Mouse (Mus musculus) embryonic facial prominence, embryonic 12.5 days (tissue): ENCODE data around the gene Tmem199. TPM values are rescaled to one million over a fixed set of nuclear protein-coding genes. Genes with fewer than 3 reads are reported as not detected.

Experiments
- ATAC-seq: fragments of 200-750 bp; cut with Nextera tagmentation; 2 replicates; pipeline ENCODE4 v1.8.0; 2017; ENCODE audit not compliant: insufficient number of reproducible peaks, insufficient read depth, low FRiP score, low TSS enrichment
- H3K27ac ChIP-seq: fragments of 300-500 bp; sonication (generic); 2 replicates; pipeline ENCODE4 v1.5.1; 2016; ENCODE audit warnings: mild to moderate bottlenecking
- H3K27me3 ChIP-seq: fragments of 300-500 bp; sonication (generic); 2 replicates; pipeline ENCODE4 v1.6.1; 2016; ENCODE audit warnings: mild to moderate bottlenecking, moderate library complexity
- H3K36me3 ChIP-seq: fragments of 300-500 bp; sonication (generic); 2 replicates; pipeline ENCODE4 v1.6.1; 2016; ENCODE audit warnings: mild to moderate bottlenecking
- H3K4me1 ChIP-seq: fragments of 300-500 bp; sonication (generic); 2 replicates; pipeline ENCODE4 v1.6.1; 2016
- H3K4me2 ChIP-seq: fragments of 300-500 bp; sonication (generic); replicated peaks from 2 replicates; pipeline ENCODE4 v1.6.1; 2016; ENCODE audit warnings: mild to moderate bottlenecking, moderate library complexity
- H3K4me3 ChIP-seq: fragments of 300-500 bp; sonication (generic); 2 replicates; pipeline ENCODE4 v1.5.1; 2016; ENCODE audit warnings: mild to moderate bottlenecking
- H3K9ac ChIP-seq: fragments of 300-500 bp; sonication (generic); 2 replicates; pipeline ENCODE4 v1.6.1; 2016; ENCODE audit warnings: mild to moderate bottlenecking, moderate library complexity
- H3K9me3 ChIP-seq: fragments of 300-500 bp; sonication (generic); 2 replicates; pipeline ENCODE4 v1.6.1; 2016; ENCODE audit warnings: mild to moderate bottlenecking, moderate library complexity
- WGBS: fragments of 180-500 bp; shearing (Covaris S2); methylation state at CpG from one replicate; pipeline ENCODE4 v1.1.7; 2016; 5-methylcytosine and 5-hydroxymethylcytosine counted together
- polyA plus RNA-seq: library from polyadenylated mRNA; unstranded; fragments of >200 nt; fragmentation: Nextera tagmentation; extraction: Ambion mirVana; gene quantifications from 2 replicates; pipeline ENCODE4 v1.2.1, GENCODE M21; 2016

The Tmem199 gene
- polyA plus RNA-seq, 1 experiment from 2014 or later: 53.4 TPM

DNA sequence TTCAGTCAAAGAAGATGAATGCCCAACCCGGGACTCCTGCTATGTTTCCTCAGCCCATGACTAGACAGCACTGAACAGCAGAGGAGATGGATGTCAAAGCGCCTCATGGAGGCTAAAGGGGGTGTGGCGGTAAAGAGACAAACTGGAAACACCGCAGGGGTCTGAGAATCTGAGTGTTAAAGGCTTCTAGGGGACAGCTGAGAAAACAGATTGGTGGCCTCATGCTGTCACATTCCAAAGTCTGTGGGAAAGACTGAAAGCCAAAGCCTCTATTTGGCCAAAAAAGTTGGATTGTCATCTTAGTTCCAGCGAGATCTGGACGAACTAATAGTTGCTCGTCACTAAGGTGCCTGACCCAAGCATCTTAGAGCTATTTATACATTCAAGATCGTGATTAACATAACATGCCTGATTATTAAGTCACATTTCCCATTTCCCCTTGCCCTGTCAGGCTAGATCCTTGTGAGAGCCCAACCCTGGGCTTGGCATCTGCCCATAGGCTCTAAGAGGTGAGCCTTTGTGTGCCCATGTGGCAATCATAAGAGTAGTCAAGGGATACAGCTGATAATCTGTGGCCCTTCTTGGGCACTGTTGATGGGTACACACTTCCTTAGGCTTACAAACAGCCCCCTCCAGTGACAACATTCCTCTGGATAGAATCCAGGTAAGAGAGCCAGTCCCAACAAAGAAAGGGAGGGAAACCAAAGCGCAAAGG lies 11.4 kb upstream of the Tmem199 start:
- no peaks in the 10 kb centered on the region for H3K27me3 ChIP-seq
- no peak overlapping the region for H3K4me3 ChIP-seq
- H3K4me2 ChIP-seq: no peak overlapping the region
- no peak overlapping the region for H3K27ac ChIP-seq
- H3K9me3 ChIP-seq: no peaks in the 10 kb centered on the region
- 81% methylated on average over 9 of the region's 9 CpGs for WGBS
- ATAC-seq: no peak
- H3K4me1 ChIP-seq: no peaks in the 10 kb centered on the region
- peaks cover 97% of the 10 kb centered on the region for H3K36me3 ChIP-seq
- no peak overlapping the region for H3K9ac ChIP-seq

GRCm38 (mm10) chr11:78522481-78522997 lies 10.6 kb upstream of the Tmem199 start:
- Histone ChIP-seq H3K4me3 (no peak overlapping the region), H3K9me3 (no peaks in the 10 kb centered on the region), H3K27me3 (no peaks in the 10 kb centered on the region), H3K4me1 (no peaks in the 10 kb centered on the region), H3K27ac (no peak overlapping the region), H3K36me3 (peaks cover 97% of the 10 kb centered on the region), H3K4me2 (no peak overlapping the region), H3K9ac (no peak overlapping the region)
- ATAC-seq: no peak
- WGBS: 90% methylated on average over 1 of the region's 1 CpGs

DNA sequence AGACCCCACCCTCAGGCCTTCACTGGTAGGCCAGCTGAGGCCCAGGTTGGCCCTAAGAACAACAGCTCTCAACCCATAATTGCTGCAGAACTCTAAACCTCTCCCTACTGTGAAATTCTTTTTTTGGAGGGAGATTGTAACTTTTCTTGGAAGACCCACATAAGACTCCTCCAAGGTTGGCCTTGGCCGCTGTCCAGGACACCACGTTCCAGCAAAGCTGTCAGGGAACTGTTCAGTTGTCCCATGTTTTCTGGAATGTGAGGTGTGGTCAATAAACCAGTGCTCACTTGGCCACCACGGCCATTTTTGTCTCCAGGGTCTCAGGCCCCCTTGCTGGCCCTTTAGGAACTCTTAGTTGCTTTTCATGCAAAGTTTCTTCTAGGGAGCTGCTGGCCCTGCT lies 9.9 kb upstream of the Tmem199 start:
- ATAC-seq: no peak
- 88% methylated on average over 3 of the region's 3 CpGs for WGBS
- H3K27me3 ChIP-seq: no peaks in the 10 kb centered on the region
- H3K4me2 ChIP-seq: no peak overlapping the region
- no peak overlapping the region for H3K4me3 ChIP-seq
- H3K9me3 ChIP-seq: no peaks in the 10 kb centered on the region
- no peak overlapping the region for H3K27ac ChIP-seq
- H3K36me3 ChIP-seq: peaks cover 93% of the 10 kb centered on the region
- no peaks in the 10 kb centered on the region for H3K4me1 ChIP-seq
- H3K9ac ChIP-seq: no peak overlapping the region

GRCm38 (mm10) chr11:78518931-78519330 lies 7.0 kb upstream of the Tmem199 start:
- ATAC-seq: no peak
- 88% methylated on average over 10 of the region's 10 CpGs for WGBS
- H3K36me3 ChIP-seq: peaks cover 88% of the 10 kb centered on the region

DNA sequence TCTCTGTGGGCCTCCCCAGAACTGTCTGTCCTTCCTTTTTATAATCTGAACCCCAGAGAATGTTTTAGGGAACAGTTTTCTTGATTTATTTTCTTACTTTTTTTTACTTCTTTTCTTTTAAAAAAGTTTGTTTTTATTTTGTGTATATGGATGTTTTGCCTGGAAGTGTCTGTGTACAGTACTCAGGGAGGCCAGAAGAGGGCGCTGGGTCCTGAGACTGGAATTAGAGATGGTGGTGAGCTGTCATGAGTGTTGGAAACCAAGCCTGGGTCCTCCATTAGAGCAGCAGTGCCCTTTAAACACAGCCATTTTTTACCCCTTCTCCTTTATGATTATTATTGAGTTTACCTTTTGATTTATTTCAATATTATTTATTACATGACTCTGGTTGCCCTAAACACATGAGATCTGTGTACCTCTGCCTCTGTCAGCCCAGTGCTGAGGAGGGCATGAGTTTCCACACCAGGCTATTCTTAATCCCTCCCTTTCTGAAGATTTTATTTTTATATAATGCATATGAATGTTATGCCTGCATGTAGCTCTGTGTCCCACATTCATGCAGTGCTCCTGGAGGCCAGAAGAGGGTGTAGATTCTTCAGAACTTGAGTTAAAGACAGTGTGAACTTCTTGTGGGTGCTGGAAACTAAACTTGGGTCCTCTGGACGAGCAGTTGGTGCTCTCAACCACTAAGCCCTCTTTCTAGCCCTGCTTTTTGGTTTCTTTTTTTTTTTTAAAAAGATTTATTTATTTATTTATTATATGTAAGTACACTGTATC lies 3.8 kb upstream of the Tmem199 start:
- H3K4me2 ChIP-seq: no peak overlapping the region
- H3K27ac ChIP-seq: no peak overlapping the region
- no peak for ATAC-seq
- H3K9ac ChIP-seq: no peak overlapping the region
- H3K9me3 ChIP-seq: no peaks in the 10 kb centered on the region
- H3K27me3 ChIP-seq: no peaks in the 10 kb centered on the region
- peaks cover 13% of the 10 kb centered on the region for H3K4me1 ChIP-seq
- H3K4me3 ChIP-seq: no peak overlapping the region
- WGBS: 61% methylated on average over 2 of the region's 2 CpGs
- H3K36me3 ChIP-seq: peaks cover 56% of the 10 kb centered on the region

More at GRCm38 (mm10) chr11:78518931-78519330, 7.0 kb upstream of the Tmem199 start:
- H3K27ac ChIP-seq: no peak overlapping the region
- H3K9me3 ChIP-seq: no peaks in the 10 kb centered on the region
- H3K27me3 ChIP-seq: no peaks in the 10 kb centered on the region
- no peak overlapping the region for H3K4me3 ChIP-seq
- H3K9ac ChIP-seq: no peak overlapping the region
- no peak overlapping the region for H3K4me2 ChIP-seq
- no peaks in the 10 kb centered on the region for H3K4me1 ChIP-seq

DNA sequence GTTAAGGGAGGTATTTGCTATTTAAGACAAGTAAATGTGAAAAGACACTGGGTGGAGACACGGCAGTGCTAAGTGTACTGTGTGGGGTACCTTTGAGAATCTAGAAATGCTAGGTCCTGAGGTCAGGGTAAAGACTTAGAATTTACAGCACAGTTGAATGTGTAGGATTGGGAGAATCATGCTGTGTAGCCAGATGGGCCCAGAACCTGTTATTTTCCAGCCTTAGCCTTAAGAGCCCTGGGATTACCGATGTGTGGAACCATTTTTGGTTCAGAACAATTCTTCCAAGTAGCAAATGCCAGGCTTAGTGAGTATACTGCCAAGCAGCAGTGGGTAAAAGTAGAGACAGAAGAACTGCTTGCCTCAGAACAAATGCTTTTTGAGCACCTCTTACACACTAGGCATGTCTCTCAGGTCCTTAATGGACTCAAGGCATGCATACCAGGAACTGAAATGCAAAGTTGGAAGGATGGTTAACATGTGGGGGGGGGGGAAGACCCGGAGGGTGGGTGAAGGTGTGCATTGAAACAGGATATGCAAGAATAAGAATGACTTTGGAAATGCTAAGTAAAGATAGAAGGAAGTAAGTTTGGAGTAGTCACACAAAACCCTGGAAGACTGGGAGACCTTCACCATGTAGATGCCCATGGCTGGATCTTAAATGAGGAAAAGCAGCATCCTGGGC lies 1.3 kb upstream of the Tmem199 start:
- peak overlapping the region; percentile 96 for H3K9ac ChIP-seq
- H3K4me3 ChIP-seq: peak overlapping the region; percentile 88
- no peak for ATAC-seq
- peaks cover 13% of the 10 kb centered on the region for H3K4me1 ChIP-seq
- H3K27ac ChIP-seq: no peak overlapping the region
- H3K4me2 ChIP-seq: peak overlapping the region; percentile 85
- WGBS: 82% methylated on average over 3 of the region's 3 CpGs
- H3K36me3 ChIP-seq: peaks cover 37% of the 10 kb centered on the region
- H3K9me3 ChIP-seq: no peaks in the 10 kb centered on the region
- H3K27me3 ChIP-seq: no peaks in the 10 kb centered on the region

- no peaks in the 10 kb centered on the region for H3K27me3 ChIP-seq
- no peak overlapping the region for H3K27ac ChIP-seq
- H3K4me1 ChIP-seq: peaks cover 13% of the 10 kb centered on the region
- H3K36me3 ChIP-seq: peaks cover 24% of the 10 kb centered on the region
- no peak overlapping the region for H3K4me3 ChIP-seq
- no peak overlapping the region for H3K9ac ChIP-seq
- ATAC-seq: no peak
- WGBS: 77% methylated on average over 5 of the region's 5 CpGs
- H3K4me2 ChIP-seq: no peak overlapping the region
- H3K9me3 ChIP-seq: no peaks in the 10 kb centered on the region
Measured at GRCm38 (mm10) chr11:78509148-78509547, 2.8 kb downstream of the Tmem199 start.

DNA sequence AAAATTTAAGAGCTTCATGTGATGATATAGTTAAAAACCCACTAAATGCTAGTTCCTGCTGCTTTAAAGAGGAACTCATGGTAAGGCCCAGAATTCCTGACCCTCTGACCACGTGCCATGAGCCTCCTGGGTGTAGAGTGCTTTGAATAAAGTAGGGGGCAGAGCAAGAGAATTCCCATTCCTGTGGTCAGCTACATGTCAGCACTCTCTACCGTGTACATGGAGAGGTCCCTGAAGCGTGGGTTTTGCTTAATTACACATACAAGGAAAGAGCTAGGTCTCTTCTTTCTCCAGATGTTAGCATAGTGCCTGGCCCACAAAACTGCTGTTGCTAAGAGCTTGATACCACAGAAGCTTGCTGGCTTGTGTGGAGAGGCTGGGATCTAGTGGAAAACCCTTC lies 6.5 kb downstream of the Tmem199 start:
- Histone ChIP-seq H3K27ac (no peak overlapping the region), H3K4me2 (no peak overlapping the region), H3K4me1 (no peaks in the 10 kb centered on the region), H3K4me3 (no peak overlapping the region), H3K27me3 (peaks cover 13% of the 10 kb centered on the region; the same call in 1 of the 2 replicates), H3K36me3 (peaks cover 24% of the 10 kb centered on the region), H3K9me3 (no peaks in the 10 kb centered on the region), H3K9ac (no peak overlapping the region)
- ATAC-seq: no peak
- 78% methylated on average over 3 of the region's 3 CpGs for WGBS

- 73% methylated on average over 7 of the region's 7 CpGs for WGBS
- Histone ChIP-seq H3K4me3 (no peak within 1 kb of the TSS), H3K27me3 (peaks cover 31% of the 10 kb centered on the region), H3K9me3 (no peaks in the 10 kb centered on the region), H3K27ac (no peak within 1 kb of the TSS), H3K9ac (no peak within 1 kb of the TSS), H3K4me2 (no peak within 1 kb of the TSS), H3K36me3 (peaks cover 18% of the 10 kb centered on the region), H3K4me1 (peaks cover 3% of the 10 kb centered on the region; the same call in 1 of the 2 replicates)
- ATAC-seq: no peak
Measured at GRCm38 (mm10) chr11:78502909-78503650, 8.9 kb downstream of the Tmem199 start, which contains the start of gene Sebox. Gene Sebox, plus strand, starts transcription at chr11:78503447.

GRCm38 (mm10) chr11:78501529-78501928 lies 10.4 kb downstream of the Tmem199 start:
- no peaks in the 10 kb centered on the region for H3K9me3 ChIP-seq
- H3K36me3 ChIP-seq: peaks cover 3% of the 10 kb centered on the region
- H3K4me2 ChIP-seq: no peak overlapping the region
- 81% methylated on average over 20 of the region's 20 CpGs for WGBS
- no peak overlapping the region for H3K27ac ChIP-seq
- ATAC-seq: no peak
- peaks cover 36% of the 10 kb centered on the region for H3K27me3 ChIP-seq
- H3K9ac ChIP-seq: no peak overlapping the region
- H3K4me3 ChIP-seq: no peak overlapping the region
- H3K4me1 ChIP-seq: peaks cover 13% of the 10 kb centered on the region; the same call in 1 of the 2 replicates

GRCm38 (mm10) chr11:78500623-78501202 lies 11.3 kb downstream of the Tmem199 start:
- ATAC-seq: no peak
- WGBS: 77% methylated on average over 9 of the region's 9 CpGs
- Histone ChIP-seq H3K4me1 (peaks cover 13% of the 10 kb centered on the region; the same call in 1 of the 2 replicates), H3K9me3 (no peaks in the 10 kb centered on the region), H3K4me2 (no peak overlapping the region), H3K4me3 (no peak overlapping the region), H3K27me3 (peaks cover 44% of the 10 kb centered on the region), H3K9ac (no peak overlapping the region), H3K36me3 (no peaks in the 10 kb centered on the region), H3K27ac (no peak overlapping the region)
